Mouse (Mus musculus) limb, embryonic 14.5 days (tissue): ENCODE measurements at regions not wholly inside any gene's neighbourhood (a gene's known extent, or its start where the extent isn't known, plus 50 kb on each side); places are given as distances from the start of the nearest gene placed in this dataset.

ENCODE experiments used
- ATAC-seq: fragments of 200-750 bp; cut with Nextera tagmentation; 2 replicates; pipeline ENCODE4 v1.8.0; 2017; ENCODE audit warnings: low read depth, moderate number of reproducible peaks, moderate TSS enrichment; ENCODE audit not compliant: low FRiP score
- DNase-seq: peaks from one replicate; pipeline ENCODE4 v3.0.0-alpha.2; 2015; ENCODE audit warnings: low spot score
- H3K27ac ChIP-seq: fragments of 300-500 bp; sonication (generic); replicated peaks from 2 replicates; pipeline ENCODE4 v1.5.1; 2014; ENCODE audit warnings: low read depth, mild to moderate bottlenecking, low read length, moderate library complexity, mixed read lengths
- H3K27me3 ChIP-seq: fragments of 300-500 bp; sonication (generic); 2 replicates; pipeline ENCODE4 v1.6.1; 2014; ENCODE audit warnings: low read length, mixed read lengths; ENCODE audit not compliant: control insufficient read depth, insufficient read depth
- H3K36me3 ChIP-seq: fragments of 300-500 bp; sonication (generic); 2 replicates; pipeline ENCODE4 v1.6.1; 2014; ENCODE audit warnings: mild to moderate bottlenecking, low read length, moderate library complexity, mixed read lengths; ENCODE audit not compliant: control insufficient read depth, insufficient read depth
- H3K4me1 ChIP-seq: fragments of 300-500 bp; sonication (generic); 2 replicates; pipeline ENCODE4 v1.6.1; 2014; ENCODE audit warnings: antibody characterized with exemption, low read length, mixed read lengths; ENCODE audit not compliant: control insufficient read depth, insufficient read depth
- H3K4me2 ChIP-seq: fragments of 300-500 bp; sonication (generic); replicated peaks from 2 replicates; pipeline ENCODE4 v1.6.1; 2014; ENCODE audit warnings: low read depth, mild to moderate bottlenecking, low read length, moderate library complexity; ENCODE audit not compliant: severe bottlenecking
- H3K4me3 ChIP-seq: fragments of 300-500 bp; sonication (generic); replicated peaks from 2 replicates; pipeline ENCODE4 v1.5.1; 2014; ENCODE audit warnings: low read length
- H3K9ac ChIP-seq: fragments of 300-500 bp; sonication (generic); 2 replicates; pipeline ENCODE4 v1.6.1; 2014; ENCODE audit warnings: mild to moderate bottlenecking, low read depth, low read length, moderate library complexity; ENCODE audit not compliant: severe bottlenecking
- H3K9me3 ChIP-seq: fragments of 300-500 bp; sonication (generic); 2 replicates; pipeline ENCODE4 v1.6.1; 2016; ENCODE audit warnings: low read length; ENCODE audit not compliant: control insufficient read depth
- POLR2A ChIP-seq: fragments of 200-500 bp; IDR thresholded peaks from 2 replicates; pipeline ENCODE4 v1.8.0; 2012; ENCODE audit warnings: inconsistent platforms, mild to moderate bottlenecking, moderate library complexity, borderline replicate concordance; ENCODE audit not compliant: insufficient read depth, insufficient read length; ENCODE audit errors: extremely low read depth
- WGBS: fragments of 180-500 bp; shearing (Covaris S2); extraction: QIAGEN DNeasy Blood & Tissue Kit; methylation state at CpG from one replicate; pipeline ENCODE4 v1.1.7; 2014; 5-methylcytosine and 5-hydroxymethylcytosine counted together

DNA sequence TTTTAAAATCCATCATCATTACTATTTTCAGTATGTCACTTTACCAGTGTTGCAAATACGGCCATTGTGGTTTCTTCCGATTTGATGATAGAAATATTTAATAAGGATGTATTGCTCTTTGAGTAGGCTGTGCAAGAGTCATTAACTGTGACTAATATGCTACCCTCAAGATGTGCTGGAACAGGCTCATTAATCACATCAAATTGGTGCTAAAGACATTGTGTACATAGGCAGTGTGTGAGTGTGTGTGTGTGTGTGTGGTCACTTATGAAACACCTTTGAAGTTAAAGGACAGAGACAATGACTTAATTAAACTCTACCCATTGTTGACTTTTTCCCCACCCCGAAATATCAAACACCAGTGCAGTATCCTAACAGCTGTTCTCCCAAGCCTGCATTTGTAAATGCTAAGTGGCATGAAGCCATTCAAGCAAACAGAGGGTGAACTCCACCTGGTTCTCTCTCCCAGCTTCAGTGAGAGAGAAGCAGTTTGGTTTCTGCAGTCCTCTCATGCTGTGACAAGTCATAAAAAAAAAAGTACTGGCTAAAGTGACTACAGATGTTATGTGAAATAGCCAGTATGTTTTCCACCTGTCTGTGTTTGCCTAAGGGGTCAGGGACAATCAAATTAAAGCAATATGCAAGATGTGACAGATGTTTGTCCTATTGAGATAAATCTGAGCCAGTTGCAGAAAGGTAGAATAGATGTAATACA lies 116.4 kb upstream of the Speer2 start:
- whole genome bisulfite sequencing: 26% methylated on average over 3 of the region's 3 CpGs
- H3K27ac ChIP-seq: no peak overlapping the region
- no peaks in the 10 kb centered on the region for H3K36me3 ChIP-seq
- DNase-seq (no peak), ATAC-seq (no peak; the same call in 1 of the 2 replicates)
- H3K4me2 ChIP-seq: no peak overlapping the region
- H3K9me3 ChIP-seq: no peaks in the 10 kb centered on the region
- no peak overlapping the region for H3K9ac ChIP-seq
- no peaks in the 10 kb centered on the region for H3K4me1 ChIP-seq
- no peak for TF ChIP-seq POLR2A
- no peaks in the 10 kb centered on the region for H3K27me3 ChIP-seq
- no peak overlapping the region for H3K4me3 ChIP-seq

DNA sequence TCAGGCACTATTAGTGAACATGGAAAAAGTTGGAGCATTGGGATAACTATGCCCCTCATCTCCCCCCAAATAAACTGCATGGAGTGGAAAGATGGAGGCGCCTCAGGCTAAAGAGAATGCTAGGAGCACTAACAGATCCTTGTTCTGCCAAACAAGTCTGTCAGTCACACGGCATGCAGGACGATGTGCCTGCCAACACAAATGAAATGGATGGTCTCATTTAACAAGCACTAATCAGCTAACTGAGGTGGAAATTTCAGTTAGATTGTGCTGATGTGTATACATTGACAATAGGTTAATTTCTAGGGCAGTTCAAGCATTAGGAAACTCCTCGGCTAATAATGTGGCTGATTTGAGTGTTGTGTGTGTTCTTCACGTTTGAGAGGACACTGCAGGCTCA lies 120.8 kb upstream of the Speer2 start:
- ATAC-seq (no peak), DNase-seq (no peak)
- H3K27me3 ChIP-seq: no peaks in the 10 kb centered on the region
- H3K9me3 ChIP-seq: no peaks in the 10 kb centered on the region
- H3K36me3 ChIP-seq: no peaks in the 10 kb centered on the region
- no peak overlapping the region for H3K9ac ChIP-seq
- WGBS: 50% methylated on average over 5 of the region's 5 CpGs
- TF ChIP-seq POLR2A: no peak
- no peaks in the 10 kb centered on the region for H3K4me1 ChIP-seq
- H3K4me2 ChIP-seq: no peak overlapping the region
- no peak overlapping the region for H3K27ac ChIP-seq
- H3K4me3 ChIP-seq: no peak overlapping the region

DNA sequence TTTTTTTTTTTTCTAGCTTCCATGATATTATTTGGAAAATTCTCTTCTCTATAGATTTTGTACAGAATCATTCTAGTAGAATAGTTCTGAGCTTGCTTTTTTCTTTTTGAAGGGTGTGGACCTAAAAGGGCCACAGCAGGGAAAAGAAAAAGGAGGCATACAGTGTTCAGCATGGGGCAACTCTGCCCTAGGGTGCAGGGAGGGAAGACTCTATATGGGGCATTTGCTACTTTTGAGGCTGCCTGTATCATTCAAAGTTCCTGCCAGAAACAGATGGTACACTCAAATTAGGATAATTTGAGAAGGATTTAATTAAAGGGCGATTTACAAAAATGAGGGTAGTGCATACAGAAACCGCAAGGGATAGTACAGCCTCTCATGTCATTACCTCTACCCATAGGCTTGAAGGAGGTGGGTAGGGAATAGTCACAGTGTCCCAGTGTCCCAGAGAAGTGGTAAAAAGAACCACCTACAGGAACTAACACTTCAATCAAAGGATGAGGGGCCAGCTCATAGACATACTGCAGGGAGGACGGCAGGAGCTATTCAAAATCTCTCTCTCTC lies 128.4 kb upstream of the Speer2 start:
- no peak overlapping the region for H3K4me3 ChIP-seq
- H3K27me3 ChIP-seq: no peaks in the 10 kb centered on the region
- no peak overlapping the region for H3K4me2 ChIP-seq
- H3K36me3 ChIP-seq: no peaks in the 10 kb centered on the region
- DNase-seq: no peak
- ATAC-seq: no peak
- WGBS: 73% methylated on average over 3 of the region's 3 CpGs
- H3K27ac ChIP-seq: no peak overlapping the region
- TF ChIP-seq POLR2A: no peak
- H3K9me3 ChIP-seq: no peaks in the 10 kb centered on the region
- no peaks in the 10 kb centered on the region for H3K4me1 ChIP-seq
- H3K9ac ChIP-seq: no peak overlapping the region

DNA sequence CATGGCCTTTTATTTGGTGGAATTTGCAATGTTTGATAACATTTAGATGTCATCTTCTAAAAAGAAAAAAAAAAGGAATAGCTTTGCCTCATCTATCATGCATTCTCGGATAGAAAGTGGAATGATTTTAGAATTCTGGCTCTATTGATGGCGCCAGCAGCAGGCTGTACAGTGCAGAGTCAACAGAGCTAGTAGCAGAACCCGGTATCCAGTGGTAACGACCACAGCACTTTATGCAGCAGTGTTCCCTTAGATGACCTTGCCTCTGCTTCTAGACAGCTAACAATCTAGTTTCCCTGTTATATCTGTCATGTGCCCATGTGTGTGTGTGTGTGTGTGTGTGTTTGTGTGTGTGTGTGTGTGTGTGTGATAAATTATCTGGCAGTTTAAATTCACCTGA lies 129.2 kb upstream of the Speer2 start:
- Histone ChIP-seq H3K4me1 (no peaks in the 10 kb centered on the region), H3K4me3 (no peak overlapping the region), H3K27ac (no peak overlapping the region), H3K9ac (no peak overlapping the region), H3K9me3 (no peaks in the 10 kb centered on the region), H3K27me3 (no peaks in the 10 kb centered on the region), H3K36me3 (no peaks in the 10 kb centered on the region), H3K4me2 (no peak overlapping the region)
- DNase-seq: no peak
- no peak for TF ChIP-seq POLR2A
- ATAC-seq: no peak
- 64% methylated on average over 4 of the region's 4 CpGs for WGBS

GRCm38 (mm10) chr16:70006863-70007262 lies 143.3 kb upstream of the Speer2 start:
- DNase-seq: no peak
- no peak overlapping the region for H3K27ac ChIP-seq
- H3K27me3 ChIP-seq: no peaks in the 10 kb centered on the region
- no peaks in the 10 kb centered on the region for H3K4me1 ChIP-seq
- H3K9me3 ChIP-seq: no peaks in the 10 kb centered on the region
- H3K36me3 ChIP-seq: no peaks in the 10 kb centered on the region
- TF ChIP-seq POLR2A: no peak
- 86% methylated on average over 2 of the region's 2 CpGs for WGBS
- ATAC-seq: no peak
- no peak overlapping the region for H3K4me3 ChIP-seq
- H3K9ac ChIP-seq: no peak overlapping the region
- H3K4me2 ChIP-seq: no peak overlapping the region
